Mouse (Mus musculus): ENCODE results near the gene Psme2. TPM values are rescaled to one million over a fixed set of nuclear protein-coding genes. Genes with fewer than 3 reads are reported as not detected.

Psme2 gene
- total RNA-seq, 2 experiments from 2014 or later, result 48.3 to 51.6 TPM

GRCm38 (mm10) chr14:55598521-55599390 is 7.8 kb upstream of the Psme2 start:
- DNase-seq (ENCODE audit: low spot score in 2 of 2), result no peak

GRCm38 (mm10) chr14:55596036-55596690 is 5.2 kb upstream of the Psme2 start:
- peak in 1 of 2 experiments; percentile 34 for DNase-seq (ENCODE audit: low spot score in 2 of 2)

GRCm38 (mm10) chr14:55592226-55592625 is 1.3 kb upstream of the Psme2 start:
- DNase-seq (ENCODE audit: low spot score in 2 of 2), result no peak

DNA sequence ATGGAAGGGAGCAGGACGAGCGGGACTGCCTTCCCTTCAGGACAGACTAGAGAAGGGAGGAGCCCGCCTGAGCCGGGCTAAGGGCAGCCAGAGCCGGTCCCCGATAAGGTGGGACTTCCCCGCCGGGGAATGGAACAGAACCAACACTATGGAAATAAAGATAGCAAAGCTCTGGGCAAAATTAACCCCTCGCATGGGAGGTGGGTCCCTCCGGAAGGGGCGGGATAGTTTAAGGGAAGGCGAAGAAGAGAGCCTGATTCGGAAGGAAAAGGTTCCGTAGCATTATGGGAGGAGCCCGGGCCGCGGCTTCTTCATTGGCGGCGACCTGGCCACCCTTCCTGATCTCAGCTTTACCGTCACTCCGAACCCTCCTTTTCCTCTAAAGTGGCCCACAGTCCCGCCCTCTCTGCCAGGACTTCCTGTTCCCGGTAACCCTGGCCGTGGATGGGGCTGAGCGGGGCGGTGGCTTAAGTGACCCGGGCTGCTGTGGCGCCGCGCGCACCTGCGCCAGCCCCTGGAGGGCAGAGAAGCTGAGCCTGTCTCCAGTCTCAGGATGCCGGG is 498 bp upstream of the Psme2 start, which contains the start of gene Rnf31:
TSS of gene Rnf31 (plus strand) at position 378 of the 561 bp plus-strand sequence.
- peak; percentile 87 to 96 for DNase-seq (ENCODE audit: low spot score in 2 of 2)

DNA sequence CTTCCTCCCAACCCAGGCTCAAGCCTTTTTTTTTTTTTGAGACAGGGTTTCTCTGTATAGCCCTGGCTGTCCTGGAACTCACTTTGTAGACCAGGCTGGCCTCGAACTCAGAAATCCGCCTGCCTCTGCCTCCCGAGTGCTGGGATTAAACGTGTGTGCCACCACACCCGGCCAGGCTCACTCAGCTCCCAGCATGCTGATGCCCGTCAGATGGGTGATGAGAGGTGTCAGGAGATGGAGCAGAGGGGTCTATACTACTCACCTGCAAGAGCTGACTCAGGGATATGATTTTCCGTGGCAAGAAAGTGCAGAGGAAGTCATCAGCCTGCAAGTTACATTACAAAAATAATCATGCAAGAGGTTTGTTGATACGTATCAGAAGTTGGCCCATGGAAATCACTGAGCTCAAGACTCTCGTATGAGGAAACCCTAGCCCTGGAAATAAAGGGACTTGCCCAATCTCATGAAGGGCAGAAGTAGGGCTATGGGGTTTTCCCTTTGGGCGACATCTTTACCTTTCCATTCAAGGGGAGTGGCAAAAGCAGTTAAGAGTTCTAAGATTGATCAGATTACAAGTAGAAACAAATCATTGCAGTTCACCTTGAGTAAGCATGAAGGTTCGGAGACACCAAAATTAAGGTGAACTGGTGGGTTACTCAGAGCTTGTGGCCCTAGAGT is 1.0 kb downstream of the Psme2 start:
- no peak for DNase-seq (ENCODE audit: low spot score in 2 of 2)

GRCm38 (mm10) chr14:55589271-55589670 is 1.6 kb downstream of the Psme2 start:
- DNase-seq (ENCODE audit: low spot score in 2 of 2), result no peak

- no peak for DNase-seq (ENCODE audit: low spot score in 2 of 2)
Observed at GRCm38 (mm10) chr14:55586149-55586548, 4.8 kb downstream of the Psme2 start.

DNA sequence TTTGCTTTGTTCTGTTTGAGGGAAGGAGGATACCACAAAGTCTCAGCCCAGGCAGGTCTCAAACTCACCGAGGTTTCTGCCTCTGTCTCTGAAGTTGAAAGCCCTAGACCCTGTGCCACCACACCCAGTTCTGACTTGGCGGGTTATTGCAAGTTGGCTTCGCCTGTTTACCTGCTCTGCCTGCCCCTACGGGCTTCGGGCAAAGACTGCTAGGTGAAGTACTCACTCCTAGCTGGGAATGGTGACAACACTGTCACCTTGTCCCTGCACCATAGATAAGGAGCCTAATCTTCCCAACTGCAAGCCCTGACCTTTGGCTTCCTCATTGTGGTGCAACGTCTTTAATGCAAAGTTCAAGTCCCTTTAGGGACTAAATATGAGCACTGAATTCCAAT is 5.3 kb downstream of the Psme2 start:
- DNase-seq (ENCODE audit: low spot score in 2 of 2), result no peak

DNA sequence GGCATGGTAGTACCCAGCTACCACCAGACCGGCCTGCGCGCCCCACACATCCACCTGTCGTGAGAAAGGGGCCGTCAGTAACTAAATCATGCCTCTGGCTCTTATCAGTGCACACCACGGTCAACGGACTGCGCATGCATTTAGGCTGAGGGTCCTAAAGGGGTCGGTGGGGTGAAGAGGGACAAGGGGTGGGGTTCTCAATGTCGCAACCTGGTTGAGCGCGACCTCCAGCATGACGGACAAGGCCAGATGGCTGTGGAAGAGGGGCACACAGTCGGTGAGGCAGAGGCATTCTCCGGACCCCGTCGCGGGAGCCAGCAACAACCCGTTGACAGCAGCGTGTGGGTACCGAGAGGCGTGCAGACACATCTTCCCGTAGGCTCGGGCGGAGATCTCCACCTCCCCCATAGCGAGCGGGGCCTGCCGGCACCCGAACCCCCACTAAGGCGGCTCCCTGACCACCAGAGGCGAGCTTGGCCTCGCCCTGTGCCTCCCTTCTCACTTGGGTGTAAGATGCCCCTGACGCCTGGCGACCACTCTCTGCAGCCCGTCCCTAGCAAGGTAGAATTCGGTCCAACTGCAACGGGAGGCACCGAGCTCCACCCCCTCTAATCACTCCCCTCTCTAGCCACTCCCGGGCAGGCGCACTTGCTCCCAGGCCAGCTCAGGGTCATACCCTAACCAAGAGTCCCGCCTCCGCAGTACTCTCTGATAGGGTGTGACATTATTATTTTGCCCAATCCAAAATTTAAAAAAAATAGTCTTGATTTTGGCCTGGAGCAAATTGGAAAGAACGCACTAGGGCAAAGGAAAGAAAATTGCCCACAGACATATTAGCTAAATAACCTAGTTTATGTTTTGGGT is 6.0 kb downstream of the Psme2 start, which contains the start of gene Emc9:
TSS of gene Emc9 (minus strand) at position 601 of the 864 bp plus-strand sequence.
- DNase-seq (ENCODE audit: low spot score in 2 of 2), result peak; percentile 47 to 51

DNA sequence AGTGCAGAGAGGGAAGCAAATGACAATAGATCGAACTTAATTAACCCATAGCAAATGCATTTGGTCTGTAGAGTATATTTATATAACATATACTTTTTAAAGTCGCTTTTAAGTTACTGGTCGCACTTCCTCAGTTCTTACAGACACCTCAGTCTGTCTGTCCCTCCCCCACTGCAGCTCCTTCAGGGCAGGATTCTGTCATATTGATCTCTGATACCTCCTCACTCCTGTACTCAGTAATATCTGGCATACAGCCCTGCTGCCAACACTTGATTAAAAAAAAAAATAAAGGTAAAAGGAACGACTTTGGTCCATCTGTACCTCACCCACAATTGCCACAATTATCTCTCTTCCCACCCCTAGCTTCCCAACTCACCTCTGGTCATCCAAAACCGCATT is 6.6 kb downstream of the Psme2 start:
- no peak for DNase-seq (ENCODE audit: low spot score in 2 of 2)

DNA sequence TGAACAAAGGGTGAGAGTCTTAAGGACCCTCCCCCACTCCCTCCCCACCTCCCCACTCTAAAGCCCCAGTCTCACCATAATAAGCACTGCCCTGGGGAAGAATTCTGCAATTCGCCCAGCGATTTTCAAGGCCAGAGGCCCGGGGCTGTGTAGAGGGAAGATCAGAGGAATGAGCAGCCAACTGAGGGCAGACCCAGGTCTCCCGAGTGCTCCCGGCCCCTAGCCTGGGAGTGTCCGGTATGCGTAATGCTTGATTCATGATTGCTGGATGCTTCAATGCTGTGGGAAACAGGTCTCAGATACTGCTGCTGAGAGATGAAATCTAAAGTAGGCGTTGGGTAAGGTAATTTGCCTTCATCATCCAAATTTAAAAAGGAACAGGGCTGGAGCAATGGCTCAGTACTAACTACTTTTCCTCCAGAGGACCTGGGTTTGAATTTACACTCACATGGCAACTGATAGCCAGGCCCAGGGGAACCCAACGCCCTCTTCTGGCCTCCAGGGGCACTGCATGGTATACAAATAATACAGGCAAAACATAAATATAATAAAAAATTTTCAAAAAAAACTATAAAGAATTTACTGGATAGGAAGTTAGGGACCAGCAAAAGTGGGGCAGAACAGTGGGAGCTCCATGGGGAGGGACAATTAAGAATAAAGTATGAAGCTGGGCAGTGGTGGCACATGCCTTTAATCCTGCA is 8.8 kb downstream of the Psme2 start:
- DNase-seq (ENCODE audit: low spot score in 2 of 2), result no peak

DNA sequence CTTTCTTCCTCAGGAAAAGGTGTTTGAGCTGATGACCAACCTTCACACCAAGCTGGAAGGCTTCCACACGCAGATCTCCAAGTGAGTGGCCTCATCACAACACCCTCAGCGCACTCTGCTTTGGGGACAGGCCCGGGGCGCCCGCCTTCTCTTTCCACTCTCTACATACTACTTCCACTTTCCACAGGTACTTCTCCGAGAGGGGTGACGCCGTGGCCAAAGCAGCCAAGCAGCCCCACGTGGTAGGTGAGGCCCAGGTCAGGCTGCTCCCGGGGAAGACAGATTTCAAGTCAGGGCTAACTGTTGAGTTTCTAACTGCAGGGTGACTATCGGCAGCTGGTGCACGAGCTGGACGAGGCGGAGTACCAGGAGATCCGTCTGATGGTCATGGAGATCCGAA is 10.2 kb downstream of the Psme2 start:
- DNase-seq (ENCODE audit: low spot score in 2 of 2), result no peak

- DNase-seq (ENCODE audit: low spot score in 2 of 2), result no peak
Observed at GRCm38 (mm10) chr14:55579511-55580496, 11.1 kb downstream of the Psme2 start.

- no peak for DNase-seq (ENCODE audit: low spot score in 2 of 2)
Observed at GRCm38 (mm10) chr14:55578668-55579269, 12.1 kb downstream of the Psme2 start.

DNA sequence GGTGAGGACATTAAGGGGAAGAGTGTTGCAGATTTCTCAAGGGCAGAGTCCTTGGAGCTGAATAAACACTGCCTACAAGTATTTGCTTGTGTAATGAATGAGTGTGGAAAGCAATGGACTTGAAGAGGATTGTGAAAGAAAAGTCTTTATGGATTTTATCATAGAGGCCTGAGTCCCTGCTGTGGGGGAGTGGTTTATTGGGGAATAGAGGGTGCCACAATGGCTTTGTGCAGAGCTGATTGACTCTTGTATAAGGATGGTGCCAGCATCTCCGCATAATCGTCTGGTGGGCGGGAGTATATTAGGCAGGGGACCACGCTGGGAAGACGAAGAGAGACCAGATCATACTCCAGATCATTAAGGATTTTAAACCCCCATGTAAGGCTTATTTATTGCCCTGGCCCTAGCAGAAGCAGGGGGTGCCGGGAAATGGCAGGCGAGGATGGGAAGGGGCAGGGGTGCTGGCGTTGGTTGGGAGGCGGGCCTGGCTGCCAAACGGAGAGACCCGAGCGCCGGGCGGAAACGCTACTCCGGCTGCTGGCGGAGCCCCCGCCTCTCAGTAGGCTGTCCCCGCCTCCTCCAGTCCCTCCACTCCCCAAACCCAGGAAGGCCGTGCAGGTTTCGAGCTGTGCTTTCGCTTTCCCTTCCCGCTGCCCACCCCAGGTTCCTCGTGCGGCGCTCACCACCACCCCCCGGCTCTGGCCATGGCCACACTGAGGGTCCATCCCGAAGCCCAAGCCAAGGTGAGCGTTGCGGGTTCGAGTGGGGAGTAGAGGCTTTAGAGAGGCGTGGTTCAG is 12.8 kb downstream of the Psme2 start, which contains the start of gene Psme1:
TSS of gene Psme1 (plus strand) at position 253 of the 797 bp plus-strand sequence.
- DNase-seq (ENCODE audit: low spot score in 2 of 2), result peak; percentile 76 to 78

GRCm38 (mm10) chr14:55576376-55576775 is 14.5 kb downstream of the Psme2 start:
- no peak for DNase-seq (ENCODE audit: low spot score in 2 of 2)

DNA sequence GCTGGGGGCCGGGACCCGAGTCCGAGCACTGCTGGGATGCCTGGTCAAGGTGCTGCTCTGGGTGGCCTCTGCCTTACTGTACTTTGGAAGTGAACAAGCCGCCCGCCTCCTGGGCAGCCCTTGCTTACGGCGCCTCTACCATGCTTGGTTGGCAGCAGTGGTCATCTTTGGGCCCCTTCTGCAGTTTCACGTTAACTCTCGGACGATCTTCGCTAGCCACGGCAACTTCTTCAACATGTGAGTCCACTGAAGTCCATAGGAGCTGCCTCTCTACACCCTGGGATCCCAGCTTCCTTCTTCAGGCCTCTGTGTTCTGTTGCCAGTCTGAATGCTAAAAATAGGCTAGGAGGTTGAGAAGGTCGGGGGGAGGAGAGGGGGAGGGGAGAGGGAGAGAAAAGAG is 15.2 kb downstream of the Psme2 start:
- no peak for DNase-seq (ENCODE audit: low spot score in 2 of 2)
